Mouse (Mus musculus) lung, embryonic 15.5 days (tissue): ENCODE measurements around the gene Filip1. TPM values are rescaled to one million over a fixed set of nuclear protein-coding genes. Genes with fewer than 3 reads are reported as not detected.

Source experiments
- ATAC-seq: fragments of 200-750 bp; cut with Nextera tagmentation; 2 replicates; pipeline ENCODE4 v1.8.0; 2017; ENCODE audit warnings: moderate number of reproducible peaks, borderline replicate concordance; ENCODE audit not compliant: low FRiP score, low TSS enrichment; ENCODE audit errors: extremely low read depth
- H3K27ac ChIP-seq: fragments of 300-500 bp; sonication (generic); 2 replicates; pipeline ENCODE4 v1.5.1; 2015; ENCODE audit warnings: moderate library complexity, mild to moderate bottlenecking, inconsistent platforms
- H3K27me3 ChIP-seq: fragments of 300-500 bp; sonication (generic); 2 replicates; pipeline ENCODE4 v1.6.1; 2015; ENCODE audit warnings: inconsistent platforms
- H3K36me3 ChIP-seq: fragments of 300-500 bp; sonication (generic); 2 replicates; pipeline ENCODE4 v1.6.1; 2015; ENCODE audit warnings: inconsistent platforms
- H3K4me1 ChIP-seq: fragments of 300-500 bp; sonication (generic); 2 replicates; pipeline ENCODE4 v1.6.1; 2015; ENCODE audit warnings: inconsistent platforms
- H3K4me2 ChIP-seq: fragments of 300-500 bp; sonication (generic); 2 replicates; pipeline ENCODE4 v1.6.1; 2015; ENCODE audit warnings: inconsistent platforms, mild to moderate bottlenecking, moderate library complexity
- H3K4me3 ChIP-seq: fragments of 300-500 bp; sonication (generic); 2 replicates; pipeline ENCODE4 v1.5.1; 2015; ENCODE audit warnings: mild to moderate bottlenecking, inconsistent platforms
- H3K9ac ChIP-seq: fragments of 300-500 bp; sonication (generic); 2 replicates; pipeline ENCODE4 v1.6.1; 2015; ENCODE audit warnings: inconsistent platforms
- H3K9me3 ChIP-seq: fragments of 300-500 bp; sonication (generic); 2 replicates; pipeline ENCODE4 v1.6.1; 2016; ENCODE audit warnings: inconsistent platforms
- WGBS: fragments of 180-500 bp; shearing (Covaris S2); methylation state at CpG from one replicate; pipeline ENCODE4 v1.1.7; 2015; 5-methylcytosine and 5-hydroxymethylcytosine counted together
- polyA plus RNA-seq: library from polyadenylated mRNA; unstranded; fragments of >200 nt; fragmentation: Nextera tagmentation; extraction: Ambion mirVana; gene quantifications from 2 replicates; pipeline ENCODE4 v1.2.1, GENCODE M21; 2015

Filip1 gene
- polyA plus RNA-seq, 1 experiment from 2014 or later, result 13.3 TPM

- Histone ChIP-seq H3K4me3 (no peak overlapping the region), H3K27me3 (no peaks in the 10 kb centered on the region), H3K27ac (no peak overlapping the region), H3K4me2 (no peak overlapping the region), H3K36me3 (no peaks in the 10 kb centered on the region), H3K9me3 (no peaks in the 10 kb centered on the region), H3K9ac (no peak overlapping the region), H3K4me1 (peaks cover 8% of the 10 kb centered on the region)
- no peak for ATAC-seq
- 55% methylated on average over 4 of the region's 4 CpGs for WGBS
Measured at GRCm38 (mm10) chr9:79893841-79894612, 118.6 kb downstream of the Filip1 start.

- no peak overlapping the region for H3K4me3 ChIP-seq
- H3K9me3 ChIP-seq, result no peaks in the 10 kb centered on the region
- no peak overlapping the region for H3K27ac ChIP-seq
- H3K9ac ChIP-seq, result no peak overlapping the region
- ATAC-seq, result no peak
- H3K36me3 ChIP-seq, result no peaks in the 10 kb centered on the region
- no peaks in the 10 kb centered on the region for H3K27me3 ChIP-seq
- WGBS, result 93% methylated on average over 1 of the region's 1 CpGs
- H3K4me1 ChIP-seq, result peaks cover 8% of the 10 kb centered on the region
- H3K4me2 ChIP-seq, result no peak overlapping the region
Measured at GRCm38 (mm10) chr9:79892183-79892582, 120.5 kb downstream of the Filip1 start.

GRCm38 (mm10) chr9:79890488-79890887 is 122.2 kb downstream of the Filip1 start:
- Histone ChIP-seq H3K9ac (no peak overlapping the region), H3K4me3 (no peak overlapping the region), H3K4me2 (no peak overlapping the region), H3K9me3 (no peaks in the 10 kb centered on the region), H3K4me1 (peaks cover 14% of the 10 kb centered on the region), H3K27ac (no peak overlapping the region), H3K27me3 (no peaks in the 10 kb centered on the region), H3K36me3 (no peaks in the 10 kb centered on the region)
- WGBS, result 64% methylated on average over 4 of the region's 4 CpGs
- ATAC-seq, result no peak

- WGBS, result 85% methylated on average over 6 of the region's 6 CpGs
- no peaks in the 10 kb centered on the region for H3K9me3 ChIP-seq
- H3K4me3 ChIP-seq, result no peak overlapping the region
- H3K4me1 ChIP-seq, result peaks cover 11% of the 10 kb centered on the region; the same call in 1 of the 2 replicates
- H3K27ac ChIP-seq, result no peak overlapping the region
- H3K27me3 ChIP-seq, result no peaks in the 10 kb centered on the region
- no peak overlapping the region for H3K4me2 ChIP-seq
- H3K9ac ChIP-seq, result no peak overlapping the region
- ATAC-seq, result no peak
- no peaks in the 10 kb centered on the region for H3K36me3 ChIP-seq
Measured at GRCm38 (mm10) chr9:79889132-79889531, 123.5 kb downstream of the Filip1 start.

- peaks cover 12% of the 10 kb centered on the region; the same call in 1 of the 2 replicates for H3K4me1 ChIP-seq
- H3K27me3 ChIP-seq, result no peaks in the 10 kb centered on the region
- no peaks in the 10 kb centered on the region for H3K9me3 ChIP-seq
- peak; percentile 19; the same call in 1 of the 2 replicates for ATAC-seq
- no peaks in the 10 kb centered on the region for H3K36me3 ChIP-seq
- 55% methylated on average over 11 of the region's 11 CpGs for WGBS
- H3K9ac ChIP-seq, result no peak overlapping the region
- no peak overlapping the region for H3K4me3 ChIP-seq
- peak overlapping the region; percentile 78 for H3K27ac ChIP-seq
- 0 out of 2 replicates have a peak overlapping the region, but pooled peaks have one; percentile 6 for H3K4me2 ChIP-seq
Measured at GRCm38 (mm10) chr9:79885244-79886210, 127.1 kb downstream of the Filip1 start.

- Histone ChIP-seq H3K4me2 (no peak overlapping the region), H3K27me3 (no peaks in the 10 kb centered on the region), H3K4me1 (peaks cover 12% of the 10 kb centered on the region), H3K9me3 (no peaks in the 10 kb centered on the region), H3K36me3 (no peaks in the 10 kb centered on the region), H3K27ac (no peak overlapping the region), H3K4me3 (no peak overlapping the region), H3K9ac (no peak overlapping the region)
- no peak for ATAC-seq
- WGBS, result 62% methylated on average over 2 of the region's 2 CpGs
Measured at GRCm38 (mm10) chr9:79883139-79883538, 129.5 kb downstream of the Filip1 start.

- no peaks in the 10 kb centered on the region for H3K36me3 ChIP-seq
- no peak overlapping the region for H3K4me3 ChIP-seq
- no peak overlapping the region for H3K4me2 ChIP-seq
- 34% methylated on average over 7 of the region's 7 CpGs for WGBS
- ATAC-seq, result no peak
- H3K9ac ChIP-seq, result no peak overlapping the region
- no peaks in the 10 kb centered on the region for H3K9me3 ChIP-seq
- peaks cover 26% of the 10 kb centered on the region for H3K4me1 ChIP-seq
- no peaks in the 10 kb centered on the region for H3K27me3 ChIP-seq
- H3K27ac ChIP-seq, result no peak overlapping the region
Measured at GRCm38 (mm10) chr9:79880031-79880430, 132.6 kb downstream of the Filip1 start.

- peak; percentile 98 for ATAC-seq
- Histone ChIP-seq H3K4me2 (peak overlapping the region; percentile 41), H3K27me3 (no peaks in the 10 kb centered on the region), H3K9me3 (no peaks in the 10 kb centered on the region), H3K9ac (no peak overlapping the region), H3K27ac (peak overlapping the region; percentile 94), H3K36me3 (no peaks in the 10 kb centered on the region), H3K4me1 (peaks cover 40% of the 10 kb centered on the region), H3K4me3 (no peak overlapping the region)
- 26% methylated on average over 20 of the region's 20 CpGs for WGBS
Measured at GRCm38 (mm10) chr9:79875522-79876131, 137.0 kb downstream of the Filip1 start.

GRCm38 (mm10) chr9:79872598-79872997 is 140.1 kb downstream of the Filip1 start:
- no peak for ATAC-seq
- 31% methylated on average over 2 of the region's 2 CpGs for WGBS
- H3K9me3 ChIP-seq, result no peaks in the 10 kb centered on the region
- H3K9ac ChIP-seq, result no peak overlapping the region
- H3K36me3 ChIP-seq, result no peaks in the 10 kb centered on the region
- peak overlapping the region; percentile 35 for H3K27ac ChIP-seq
- H3K4me2 ChIP-seq, result no peak overlapping the region
- H3K4me3 ChIP-seq, result no peak overlapping the region
- peaks cover 57% of the 10 kb centered on the region for H3K4me1 ChIP-seq
- H3K27me3 ChIP-seq, result no peaks in the 10 kb centered on the region

GRCm38 (mm10) chr9:79869512-79869911 is 143.1 kb downstream of the Filip1 start:
- no peaks in the 10 kb centered on the region for H3K36me3 ChIP-seq
- WGBS, result 9% methylated on average over 5 of the region's 5 CpGs
- ATAC-seq, result peak; percentile 89
- H3K27ac ChIP-seq, result peak overlapping the region; percentile 83
- H3K4me1 ChIP-seq, result peaks cover 39% of the 10 kb centered on the region
- no peak overlapping the region for H3K4me3 ChIP-seq
- peak overlapping the region; percentile 1; the same call in 1 of the 2 replicates for H3K4me2 ChIP-seq
- H3K9me3 ChIP-seq, result no peaks in the 10 kb centered on the region
- H3K27me3 ChIP-seq, result no peaks in the 10 kb centered on the region
- H3K9ac ChIP-seq, result no peak overlapping the region

- Histone ChIP-seq H3K4me3 (no peak overlapping the region), H3K36me3 (no peaks in the 10 kb centered on the region), H3K27me3 (no peaks in the 10 kb centered on the region), H3K27ac (no peak overlapping the region), H3K4me2 (no peak overlapping the region), H3K9me3 (no peaks in the 10 kb centered on the region), H3K4me1 (peaks cover 22% of the 10 kb centered on the region), H3K9ac (no peak overlapping the region)
- ATAC-seq, result no peak
- 70% methylated on average over 7 of the region's 7 CpGs for WGBS
Measured at GRCm38 (mm10) chr9:79865998-79866397, 146.7 kb downstream of the Filip1 start.
